Mouse (Mus musculus) C2C12 (cell line): Measurements from ENCODE around the gene Cxcl1. TPM values are rescaled to one million over a fixed set of nuclear protein-coding genes. Genes with fewer than 3 reads are reported as not detected.

Experiments used
- H3K27me3 ChIP-seq: one replicate; pipeline ENCODE4 v1.6.1; 2011; ENCODE audit not compliant: control insufficient read depth, insufficient read depth, insufficient read length
- H3K36me3 ChIP-seq: one replicate; pipeline ENCODE4 v1.6.1; 2011; ENCODE audit not compliant: control insufficient read depth, insufficient read depth
- H3K4me3 ChIP-seq: one replicate; pipeline ENCODE4 v1.5.1; 2011; ENCODE audit warnings: mild to moderate bottlenecking, control low read depth; ENCODE audit not compliant: poor library complexity, insufficient read depth, severe bottlenecking
- H3K79me2 ChIP-seq: one replicate; pipeline ENCODE4 v1.6.1; 2011; ENCODE audit not compliant: control insufficient read depth, insufficient read depth
- H3K79me3 ChIP-seq: one replicate; pipeline ENCODE4 v1.6.1; 2011; ENCODE audit warnings: low read depth, control low read depth
- H3ac ChIP-seq: one replicate; pipeline ENCODE3; 2011; ENCODE audit warnings: low read depth; ENCODE audit not compliant: control insufficient read depth, insufficient read length
- CEBPB ChIP-seq: IDR thresholded peaks from one replicate; pipeline ENCODE4 v1.6.1; 2011; ENCODE audit warnings: low read depth, mild to moderate bottlenecking, control low read depth, moderate library complexity
- CTCF ChIP-seq: IDR thresholded peaks from one replicate; pipeline ENCODE4 v1.5.1; 2011; ENCODE audit not compliant: control insufficient read depth, insufficient read depth, insufficient read length
- FOSL1 ChIP-seq: IDR thresholded peaks from one replicate; pipeline ENCODE4 v1.8.0; 2011; ENCODE audit warnings: mild to moderate bottlenecking, low read length; ENCODE audit not compliant: poor library complexity, insufficient read depth, severe bottlenecking
- MAX ChIP-seq: IDR thresholded peaks from one replicate; pipeline ENCODE4 v1.6.1; 2011; ENCODE audit warnings: mild to moderate bottlenecking, control low read depth
- MYOD1 ChIP-seq: IDR thresholded peaks from one replicate; pipeline ENCODE4 v1.6.1; 2011; ENCODE audit warnings: low read depth; ENCODE audit not compliant: control insufficient read depth, insufficient read length
- MYOG ChIP-seq: IDR thresholded peaks from one replicate; pipeline ENCODE4 v1.6.1; 2011; ENCODE audit not compliant: control insufficient read depth, insufficient read length; ENCODE audit errors: extremely low read depth
- USF1 ChIP-seq: IDR thresholded peaks from one replicate; pipeline ENCODE4 v1.6.1; 2011; ENCODE audit warnings: low read depth, mild to moderate bottlenecking, control low read depth, moderate library complexity
- polyA plus RNA-seq: library from polyadenylated mRNA; unstranded; fragments of >200 nt; fragmentation: generic; extraction: Trizol; gene quantifications from one replicate; pipeline ENCODE4 v1.2.1, GENCODE M21; 2012; ENCODE audit warnings: missing spikeins

The Cxcl1 gene
- polyA plus RNA-seq, 1 experiment, result 0.66 TPM

DNA sequence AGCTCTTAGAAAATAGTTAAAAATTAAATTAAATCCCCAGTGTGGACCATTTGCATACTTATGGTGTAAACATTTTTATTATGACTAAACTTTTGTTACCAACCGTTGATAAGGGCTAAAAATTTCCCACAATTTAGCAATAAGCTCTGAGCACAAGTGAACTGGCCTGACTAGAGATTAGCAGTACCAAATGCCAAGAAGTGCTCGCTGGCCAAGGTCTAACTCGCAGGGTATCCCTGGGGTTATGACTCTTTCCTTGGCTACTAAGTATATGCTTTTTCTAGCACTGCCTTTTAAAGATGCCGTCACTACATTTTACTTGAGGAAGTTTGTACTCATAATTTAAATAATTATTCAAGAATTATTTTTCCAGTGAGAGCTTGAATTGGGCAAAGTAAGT, 10.0 kb upstream of the Cxcl1 start:
- Histone ChIP-seq H3K79me2 (no peaks in the 10 kb centered on the region), H3K36me3 (no peaks in the 10 kb centered on the region), H3ac (no peak overlapping the region), H3K27me3 (no peaks in the 10 kb centered on the region), H3K79me3 (no peaks in the 10 kb centered on the region), H3K4me3 (no peak overlapping the region)
- TF ChIP-seq MYOD1 (no peak), MYOG (no peak), MAX (no peak)

DNA sequence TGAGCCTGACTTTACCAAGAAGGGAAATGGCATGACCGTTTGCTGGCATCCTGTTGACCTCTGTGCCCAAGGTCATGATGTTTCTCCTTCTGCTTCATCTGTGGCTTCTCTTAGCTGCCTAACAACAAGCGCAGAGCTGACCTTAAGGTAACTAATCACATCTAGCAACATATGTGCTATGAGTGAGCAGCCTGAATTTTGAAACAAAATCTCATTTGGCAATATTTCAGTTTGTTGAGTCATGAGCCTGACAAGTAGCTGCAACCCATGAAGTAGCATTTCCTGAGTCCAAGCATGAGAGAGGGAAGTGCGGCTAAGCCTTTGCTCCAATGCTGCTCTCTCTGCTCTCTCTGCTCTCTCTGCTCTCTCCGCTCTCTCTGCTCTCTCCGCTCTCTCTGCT, 9.4 kb upstream of the Cxcl1 start:
- Histone ChIP-seq H3K4me3 (no peak overlapping the region), H3K27me3 (no peaks in the 10 kb centered on the region), H3K79me2 (no peaks in the 10 kb centered on the region), H3K36me3 (no peaks in the 10 kb centered on the region), H3K79me3 (no peaks in the 10 kb centered on the region), H3ac (no peak overlapping the region)
- TF ChIP-seq CTCF (no peak), MAX (no peak), CEBPB (peak; percentile 42), MYOD1 (peak; percentile 25), MYOG (no peak), FOSL1 (no peak), USF1 (no peak)

DNA sequence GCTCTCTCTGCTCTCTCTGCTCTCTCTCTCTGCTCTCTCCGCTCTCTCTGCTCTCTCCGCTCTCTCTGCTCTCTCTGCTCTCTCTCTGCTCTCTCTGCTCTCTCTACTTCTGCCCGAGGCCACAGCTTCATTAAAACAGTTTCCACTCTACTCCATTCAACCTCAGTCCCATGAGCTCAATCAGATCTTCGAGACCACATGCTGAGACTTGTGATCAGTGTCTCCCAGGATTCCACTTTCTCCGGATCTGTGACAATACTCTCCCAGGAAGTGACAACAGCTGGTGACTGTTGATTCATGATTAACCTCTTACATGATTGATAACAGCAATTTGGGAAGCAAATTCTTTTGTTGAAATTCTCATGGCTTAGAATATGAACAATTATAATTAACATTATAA, 8.9 kb upstream of the Cxcl1 start:
- Histone ChIP-seq H3K79me2 (no peaks in the 10 kb centered on the region), H3K79me3 (no peaks in the 10 kb centered on the region), H3K27me3 (no peaks in the 10 kb centered on the region), H3K36me3 (no peaks in the 10 kb centered on the region), H3ac (no peak overlapping the region), H3K4me3 (no peak overlapping the region)
- TF ChIP-seq MYOG (no peak), MYOD1 (peak; percentile 30)

DNA sequence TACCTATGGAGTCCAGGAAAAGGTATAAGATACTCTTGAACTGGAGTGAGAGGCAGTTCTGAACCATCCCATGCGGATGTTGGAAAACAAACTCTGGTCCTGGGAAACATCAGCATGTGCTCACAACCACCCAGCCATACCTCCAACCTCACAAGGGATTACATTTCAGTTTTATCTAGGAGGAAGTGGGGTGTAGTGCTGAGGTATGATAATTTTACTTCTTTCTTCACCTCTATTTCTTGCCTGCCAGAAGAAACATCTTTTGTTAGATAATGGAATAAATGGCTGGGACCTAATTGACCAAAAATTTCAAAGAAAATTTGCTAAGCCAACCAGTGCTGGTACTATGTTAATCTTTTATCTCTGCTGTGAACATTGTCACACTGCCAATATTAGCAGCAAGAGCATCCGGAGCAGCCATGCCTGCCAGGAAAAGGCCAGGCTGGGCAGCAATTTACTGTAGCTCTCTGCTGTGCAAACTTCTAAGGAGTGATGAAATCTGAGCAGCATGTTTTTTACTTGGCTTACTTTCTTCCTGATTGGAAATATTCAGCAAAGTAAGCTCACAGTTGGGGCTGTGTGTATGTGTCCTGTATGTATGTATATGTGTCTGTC, 6.3 kb upstream of the Cxcl1 start:
- TF ChIP-seq CEBPB (peak; percentile 49), CTCF (no peak)

DNA sequence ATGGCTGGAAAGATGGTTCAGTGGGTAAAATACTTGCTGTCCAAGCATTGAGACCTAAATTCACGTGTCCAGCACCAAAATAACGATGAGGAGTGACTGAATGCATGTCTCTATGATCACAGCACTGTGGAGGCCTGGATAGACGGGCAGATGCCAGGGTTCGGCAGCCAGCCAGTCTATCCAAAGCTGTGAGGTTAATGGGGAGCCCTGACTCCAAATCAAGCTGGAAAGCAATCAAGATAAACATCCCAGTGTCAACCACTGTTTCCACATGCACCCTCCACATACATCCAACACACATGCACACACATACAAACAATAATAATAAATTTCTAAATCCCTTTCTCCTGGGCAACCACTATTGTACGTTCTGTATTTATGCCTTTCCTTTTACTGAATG, 2.4 kb upstream of the Cxcl1 start:
- TF ChIP-seq MYOG (no peak), FOSL1 (no peak), MAX (no peak), CTCF (no peak), CEBPB (no peak), USF1 (no peak), MYOD1 (no peak)
- H3K79me3 ChIP-seq, result no peaks in the 10 kb centered on the region
- no peaks in the 10 kb centered on the region for H3K36me3 ChIP-seq
- no peaks in the 10 kb centered on the region for H3K27me3 ChIP-seq
- H3K79me2 ChIP-seq, result peaks cover 10% of the 10 kb centered on the region
- H3ac ChIP-seq, result no peak overlapping the region
- no peak overlapping the region for H3K4me3 ChIP-seq

More for the DNA sequence above, 6.3 kb upstream of the Cxcl1 start:
- Histone ChIP-seq H3K79me3 (no peaks in the 10 kb centered on the region), H3K36me3 (no peaks in the 10 kb centered on the region), H3K27me3 (no peaks in the 10 kb centered on the region), H3K79me2 (no peaks in the 10 kb centered on the region), H3K4me3 (no peak overlapping the region), H3ac (no peak overlapping the region)

DNA sequence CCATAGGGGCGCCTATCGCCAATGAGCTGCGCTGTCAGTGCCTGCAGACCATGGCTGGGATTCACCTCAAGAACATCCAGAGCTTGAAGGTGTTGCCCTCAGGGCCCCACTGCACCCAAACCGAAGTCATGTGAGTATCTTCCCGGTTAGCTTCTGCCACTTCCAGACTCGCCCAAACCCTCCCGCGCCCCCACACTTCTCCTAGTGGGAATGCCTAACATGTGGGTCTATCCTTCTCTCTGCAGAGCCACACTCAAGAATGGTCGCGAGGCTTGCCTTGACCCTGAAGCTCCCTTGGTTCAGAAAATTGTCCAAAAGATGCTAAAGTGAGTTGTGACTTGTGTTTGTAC, 398 bp downstream of the Cxcl1 start:
- Histone ChIP-seq H3K27me3 (no peaks in the 10 kb centered on the region), H3K79me3 (no peaks in the 10 kb centered on the region), H3K4me3 (peak overlapping the region; percentile 41), H3K36me3 (no peaks in the 10 kb centered on the region), H3K79me2 (peaks cover 10% of the 10 kb centered on the region), H3ac (peak overlapping the region; percentile 87)
- TF ChIP-seq MYOG (no peak), FOSL1 (no peak), CTCF (no peak), CEBPB (no peak), USF1 (no peak), MYOD1 (no peak), MAX (no peak)
